Mouse (Mus musculus) heart, embryonic 16.5 days (tissue): ENCODE measurements around the gene Cks2. TPM values are rescaled to one million over a fixed set of nuclear protein-coding genes. Genes with fewer than 3 reads are reported as not detected.

ENCODE experiments used
- ATAC-seq: fragments of 200-750 bp; cut with Nextera tagmentation; replicated peaks from 2 replicates; pipeline ENCODE4 v1.8.0; 2017; ENCODE audit warnings: moderate number of reproducible peaks; ENCODE audit not compliant: insufficient read depth, low FRiP score; ENCODE audit errors: extremely low read depth
- H3K27ac ChIP-seq: fragments of 300-500 bp; sonication (generic); 2 replicates; pipeline ENCODE4 v1.5.1; 2014; ENCODE audit warnings: mild to moderate bottlenecking, low read length, control low read depth, moderate library complexity
- H3K27me3 ChIP-seq: fragments of 300-500 bp; sonication (generic); 2 replicates; pipeline ENCODE4 v1.6.1; 2014; ENCODE audit warnings: low read length, mixed read lengths; ENCODE audit not compliant: control insufficient read depth, insufficient read depth
- H3K36me3 ChIP-seq: fragments of 300-500 bp; sonication (generic); 2 replicates; pipeline ENCODE4 v1.6.1; 2014; ENCODE audit not compliant: control insufficient read depth, insufficient read depth
- H3K4me1 ChIP-seq: fragments of 300-500 bp; sonication (generic); 2 replicates; pipeline ENCODE4 v1.6.1; 2014; ENCODE audit warnings: low read length, mixed read lengths; ENCODE audit not compliant: control insufficient read depth, insufficient read depth
- H3K4me2 ChIP-seq: fragments of 300-500 bp; sonication (generic); 2 replicates; pipeline ENCODE4 v1.6.1; 2014; ENCODE audit warnings: low read depth, mild to moderate bottlenecking, control low read depth, low read length
- H3K4me3 ChIP-seq: fragments of 300-500 bp; sonication (generic); 2 replicates; pipeline ENCODE4 v1.5.1; 2014; ENCODE audit warnings: mild to moderate bottlenecking, control low read depth, low read length
- H3K9ac ChIP-seq: fragments of 300-500 bp; sonication (generic); 2 replicates; pipeline ENCODE4 v1.6.1; 2014; ENCODE audit warnings: low read length, control low read depth
- H3K9me3 ChIP-seq: fragments of 300-500 bp; sonication (generic); replicated peaks from 2 replicates; pipeline ENCODE4 v1.6.1; 2016; ENCODE audit warnings: low read length; ENCODE audit not compliant: control insufficient read depth
- WGBS: fragments of 180-500 bp; shearing (Covaris S2); extraction: QIAGEN DNeasy Blood & Tissue Kit; methylation state at CpG from one replicate; pipeline ENCODE4 v1.1.7; 2014; 5-methylcytosine and 5-hydroxymethylcytosine counted together
- polyA plus RNA-seq: library from polyadenylated mRNA; unstranded; fragments of >200 nt; fragmentation: Nextera tagmentation; extraction: Ambion mirVana; gene quantifications from 2 replicates; pipeline ENCODE4 v1.2.1, GENCODE M21; 2015

The Cks2 gene
- polyA plus RNA-seq, 1 experiment from 2014 or later: 263 TPM

GRCm38 (mm10) chr13:51681634-51682033 is 36.6 kb downstream of the Cks2 start:
- H3K4me1 ChIP-seq: peaks cover 3% of the 10 kb centered on the region; the same call in 1 of the 2 replicates
- H3K9ac ChIP-seq: no peak overlapping the region
- no peak overlapping the region for H3K4me2 ChIP-seq
- ATAC-seq: no peak
- peaks cover 73% of the 10 kb centered on the region for H3K36me3 ChIP-seq
- H3K9me3 ChIP-seq: no peaks in the 10 kb centered on the region
- 92% methylated on average over 8 of the region's 8 CpGs for WGBS
- no peak overlapping the region for H3K4me3 ChIP-seq
- no peak overlapping the region for H3K27ac ChIP-seq
- H3K27me3 ChIP-seq: no peaks in the 10 kb centered on the region

GRCm38 (mm10) chr13:51685290-51685966 is 40.4 kb downstream of the Cks2 start:
- H3K4me1 ChIP-seq: peaks cover 6% of the 10 kb centered on the region; the same call in 1 of the 2 replicates
- H3K27me3 ChIP-seq: no peaks in the 10 kb centered on the region
- no peak for ATAC-seq
- H3K9me3 ChIP-seq: no peaks in the 10 kb centered on the region
- WGBS: 75% methylated on average over 7 of the region's 7 CpGs
- no peak overlapping the region for H3K27ac ChIP-seq
- peaks cover 58% of the 10 kb centered on the region for H3K36me3 ChIP-seq
- H3K4me3 ChIP-seq: no peak overlapping the region
- no peak overlapping the region for H3K4me2 ChIP-seq
- H3K9ac ChIP-seq: no peak overlapping the region

- 90% methylated on average over 5 of the region's 5 CpGs for WGBS
- Histone ChIP-seq H3K27me3 (no peaks in the 10 kb centered on the region), H3K9me3 (no peaks in the 10 kb centered on the region), H3K27ac (no peak overlapping the region), H3K4me1 (peaks cover 6% of the 10 kb centered on the region; the same call in 1 of the 2 replicates), H3K4me3 (no peak overlapping the region), H3K4me2 (no peak overlapping the region), H3K9ac (no peak overlapping the region), H3K36me3 (peaks cover 45% of the 10 kb centered on the region)
- ATAC-seq: no peak
Observed at GRCm38 (mm10) chr13:51686966-51687365, 41.9 kb downstream of the Cks2 start.

GRCm38 (mm10) chr13:51688688-51689087 is 43.7 kb downstream of the Cks2 start:
- WGBS: 35% methylated on average over 3 of the region's 3 CpGs
- ATAC-seq: no peak; the same call in 1 of the 2 replicates
- no peak overlapping the region for H3K27ac ChIP-seq
- peaks cover 30% of the 10 kb centered on the region for H3K36me3 ChIP-seq
- no peak overlapping the region for H3K4me3 ChIP-seq
- no peak overlapping the region for H3K9ac ChIP-seq
- no peaks in the 10 kb centered on the region for H3K9me3 ChIP-seq
- no peak overlapping the region for H3K4me2 ChIP-seq
- no peaks in the 10 kb centered on the region for H3K27me3 ChIP-seq
- peaks cover 6% of the 10 kb centered on the region; the same call in 1 of the 2 replicates for H3K4me1 ChIP-seq

GRCm38 (mm10) chr13:51696481-51696880 is 51.4 kb downstream of the Cks2 start:
- Histone ChIP-seq H3K4me2 (no peak overlapping the region), H3K9me3 (no peaks in the 10 kb centered on the region), H3K4me3 (no peak overlapping the region), H3K27me3 (no peaks in the 10 kb centered on the region), H3K36me3 (peaks cover 3% of the 10 kb centered on the region; the same call in 1 of the 2 replicates), H3K4me1 (peaks cover 17% of the 10 kb centered on the region), H3K9ac (no peak overlapping the region), H3K27ac (no peak overlapping the region)
- ATAC-seq: no peak

- peak; percentile 47; the same call in 1 of the 2 replicates for ATAC-seq
- WGBS: 55% methylated on average over 6 of the region's 6 CpGs
- peak overlapping the region; percentile 74 for H3K27ac ChIP-seq
- H3K36me3 ChIP-seq: peaks cover 3% of the 10 kb centered on the region; the same call in 1 of the 2 replicates
- H3K4me1 ChIP-seq: peaks cover 17% of the 10 kb centered on the region
- H3K4me3 ChIP-seq: no peak overlapping the region
- no peak overlapping the region; the same call in 1 of the 2 replicates for H3K4me2 ChIP-seq
- no peaks in the 10 kb centered on the region for H3K9me3 ChIP-seq
- no peaks in the 10 kb centered on the region for H3K27me3 ChIP-seq
- H3K9ac ChIP-seq: peak overlapping the region; percentile 43
Observed at GRCm38 (mm10) chr13:51697455-51697854, 52.4 kb downstream of the Cks2 start.

GRCm38 (mm10) chr13:51697897-51698296 is 52.9 kb downstream of the Cks2 start:
- Histone ChIP-seq H3K4me3 (no peak overlapping the region), H3K27me3 (no peaks in the 10 kb centered on the region), H3K9me3 (no peaks in the 10 kb centered on the region), H3K4me2 (peak overlapping the region; percentile 3; the same call in 1 of the 2 replicates), H3K36me3 (peaks cover 3% of the 10 kb centered on the region; the same call in 1 of the 2 replicates), H3K27ac (peak overlapping the region; percentile 74), H3K4me1 (peaks cover 17% of the 10 kb centered on the region), H3K9ac (peak overlapping the region; percentile 43)
- ATAC-seq: 0 out of 2 replicates have a peak, but pooled peaks have one; percentile 10
- 48% methylated on average over 4 of the region's 4 CpGs for WGBS

- H3K4me1 ChIP-seq: peaks cover 17% of the 10 kb centered on the region
- no peaks in the 10 kb centered on the region for H3K9me3 ChIP-seq
- peaks cover 3% of the 10 kb centered on the region; the same call in 1 of the 2 replicates for H3K36me3 ChIP-seq
- 0 out of 2 replicates have a peak, but pooled peaks have one; percentile 2 for ATAC-seq
- no peaks in the 10 kb centered on the region for H3K27me3 ChIP-seq
- peak overlapping the region; percentile 74 for H3K27ac ChIP-seq
- H3K4me2 ChIP-seq: no peak overlapping the region
- no peak overlapping the region; the same call in 1 of the 2 replicates for H3K9ac ChIP-seq
- 47% methylated on average over 3 of the region's 3 CpGs for WGBS
- no peak overlapping the region for H3K4me3 ChIP-seq
Observed at GRCm38 (mm10) chr13:51698318-51698717, 53.3 kb downstream of the Cks2 start.
